Mouse (Mus musculus) right cerebral cortex, postnatal 4 days (tissue): ENCODE measurements around the gene Ucn2.
A peak's percentile ranks its signal among the peaks of the same experiment; 100 is the strongest.

Source experiments
- DNase-seq: peaks from one replicate; pipeline ENCODE4 v3.0.0-alpha.2; 2022

Gene Ucn2

GRCm38 (mm10) chr9:108992620-108993361 is 7.0 kb downstream of the Ucn2 start:
- DNase-seq, result no peak

- DNase-seq, result no peak
Observed at GRCm38 (mm10) chr9:108996411-108996810, 10.6 kb downstream of the Ucn2 start.

GRCm38 (mm10) chr9:108998287-108999166 is 12.7 kb downstream of the Ucn2 start:
- DNase-seq, result no peak

- DNase-seq, result no peak
Observed at GRCm38 (mm10) chr9:108999167-108999526, 13.3 kb downstream of the Ucn2 start.

- DNase-seq, result peak; percentile 39
Observed at GRCm38 (mm10) chr9:109000726-109001125, 14.9 kb downstream of the Ucn2 start.

GRCm38 (mm10) chr9:109003201-109003600 is 17.4 kb downstream of the Ucn2 start:
- peak; percentile 39 for DNase-seq

GRCm38 (mm10) chr9:109007025-109007780 is 21.4 kb downstream of the Ucn2 start:
- no peak for DNase-seq

- DNase-seq, result no peak
Observed at GRCm38 (mm10) chr9:109008081-109008480, 22.3 kb downstream of the Ucn2 start.

- DNase-seq, result no peak
Observed at GRCm38 (mm10) chr9:109008994-109009635, 23.3 kb downstream of the Ucn2 start.

GRCm38 (mm10) chr9:109009636-109010315 is 24.0 kb downstream of the Ucn2 start:
- no peak for DNase-seq

- no peak for DNase-seq
Observed at GRCm38 (mm10) chr9:109010316-109010690, 24.5 kb downstream of the Ucn2 start.

GRCm38 (mm10) chr9:109015397-109015796 is 29.6 kb downstream of the Ucn2 start:
- no peak for DNase-seq

GRCm38 (mm10) chr9:109016973-109017604 is 31.3 kb downstream of the Ucn2 start:
- DNase-seq, result no peak

- no peak for DNase-seq
Observed at GRCm38 (mm10) chr9:109021428-109021827, 35.6 kb downstream of the Ucn2 start.

GRCm38 (mm10) chr9:109022866-109023685 is 37.3 kb downstream of the Ucn2 start:
- DNase-seq, result no peak

GRCm38 (mm10) chr9:109027521-109027920 is 41.7 kb downstream of the Ucn2 start:
- DNase-seq, result no peak

GRCm38 (mm10) chr9:109028421-109028820 is 42.6 kb downstream of the Ucn2 start:
- no peak for DNase-seq

GRCm38 (mm10) chr9:109028919-109029318 is 43.1 kb downstream of the Ucn2 start:
- no peak for DNase-seq

- no peak for DNase-seq
Observed at GRCm38 (mm10) chr9:109030312-109030711, 44.5 kb downstream of the Ucn2 start.

- no peak for DNase-seq
Observed at GRCm38 (mm10) chr9:109031001-109031400, 45.2 kb downstream of the Ucn2 start.

GRCm38 (mm10) chr9:109031686-109032085 is 45.9 kb downstream of the Ucn2 start:
- DNase-seq, result no peak
